Comparison of ENCODE assay signal across 8 mouse cellular contexts in the genomic region with DNA sequence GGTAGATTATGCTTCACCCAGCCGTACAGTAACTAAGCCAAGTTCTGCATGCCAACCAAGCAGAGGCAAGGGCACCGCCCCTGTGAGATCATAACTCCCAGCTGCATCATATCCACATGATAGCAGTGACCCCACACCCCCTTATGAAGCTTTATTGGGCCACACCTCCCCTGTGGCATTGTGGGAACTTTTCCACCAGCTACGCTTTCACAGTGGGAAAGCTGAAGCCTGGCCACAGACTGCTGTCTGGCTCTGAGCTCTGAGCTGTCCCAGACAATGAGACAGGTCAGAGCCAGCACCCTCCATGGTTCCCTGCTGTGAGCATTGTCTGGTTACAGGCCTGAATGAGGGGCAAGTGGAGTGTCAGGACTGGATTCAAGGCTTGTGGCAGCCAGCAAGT. TPM values are rescaled to one million over a fixed set of nuclear protein-coding genes. Genes with fewer than 3 reads are reported as not detected.
DNase-seq lines count a peak whose midpoint lies in the region.

A gene (plus strand): TSS at position 303 of the 400 bp plus-strand sequence.

- DNase-seq in layer of hippocampus, adult 8-10 months (ENCODE audit: low spot score in 2 of 2) = no peak
- DNase-seq in layer of hippocampus, adult 11-12 months (ENCODE audit: low spot score) = no peak
- peak; percentile 48 for DNase-seq in adrenal gland, postnatal 14 days
- DNase-seq in heart, adult 18-20 months = peak in 1 of 2 experiments; percentile 44
- peak; percentile 73 for DNase-seq in large intestine, adult 2 months (ENCODE audit: low read depth, low spot score)
- DNase-seq in lung, postnatal 4 days = peak; percentile 34 to 73
- DNase-seq in right cerebral cortex, postnatal 4 days = no peak
- no peak for DNase-seq in spleen, postnatal 36 days (ENCODE audit: low spot score in 2 of 2)

- 17% methylated on average over 3 of the region's 3 CpGs for WGBS in large intestine, adult 2 months

RNA-seq across cellular contexts. Expression of the gene that starts here (rescaled TPM):
- total RNA-seq in layer of hippocampus, adult 8-10 months (2022) = 10 to 100 TPM; 20.9 to 26.4 (median 22.7) TPM
- total RNA-seq in adrenal gland, postnatal 14 days (2021) = 19.5 and 21.7 TPM in 2 replicates
- total RNA-seq in heart, adult 18-20 months (2021) = 10 to 100 TPM; 17.8 to 18.4 TPM
- 17.7 and 19.0 TPM in 2 replicates for polyA plus RNA-seq in large intestine, adult 2 months (2012; rRNA removed)

Comparison
In these comparisons a context has a peak if more than half of its experiments do, and no peak if none do; other contexts are left out.
1. DNase-seq: peak in adrenal gland, postnatal 14 days (single experiment), large intestine, adult 2 months (single experiment) and lung, postnatal 4 days (2 of 2); none in layer of hippocampus, adult 8-10 months (0 of 2), layer of hippocampus, adult 11-12 months (single experiment), right cerebral cortex, postnatal 4 days (single experiment) and spleen, postnatal 36 days (0 of 2).